Mouse (Mus musculus) heart, embryonic 15.5 days (tissue): Measurements from ENCODE around the gene Mvp. TPM values are rescaled to one million over a fixed set of nuclear protein-coding genes. Genes with fewer than 3 reads are reported as not detected.

Experiments
- ATAC-seq: fragments of 200-750 bp; cut with Nextera tagmentation; replicated peaks from 2 replicates; pipeline ENCODE4 v1.8.0; 2017; ENCODE audit warnings: low read depth, moderate TSS enrichment; ENCODE audit not compliant: insufficient number of reproducible peaks, insufficient read depth, low FRiP score
- H3K27ac ChIP-seq: fragments of 300-500 bp; sonication (generic); 2 replicates; pipeline ENCODE4 v1.5.1; 2015; ENCODE audit warnings: mild to moderate bottlenecking, inconsistent platforms
- H3K27me3 ChIP-seq: fragments of 300-500 bp; sonication (generic); 2 replicates; pipeline ENCODE4 v1.6.1; 2015; ENCODE audit warnings: inconsistent platforms
- H3K36me3 ChIP-seq: fragments of 300-500 bp; sonication (generic); 2 replicates; pipeline ENCODE4 v1.6.1; 2015; ENCODE audit warnings: mild to moderate bottlenecking, inconsistent platforms
- H3K4me1 ChIP-seq: fragments of 300-500 bp; sonication (generic); replicated peaks from 2 replicates; pipeline ENCODE4 v1.6.1; 2015; ENCODE audit warnings: inconsistent platforms
- H3K4me2 ChIP-seq: fragments of 300-500 bp; sonication (generic); 2 replicates; pipeline ENCODE4 v1.6.1; 2015; ENCODE audit warnings: inconsistent platforms, mild to moderate bottlenecking, moderate library complexity
- H3K4me3 ChIP-seq: fragments of 300-500 bp; sonication (generic); 2 replicates; pipeline ENCODE4 v1.5.1; 2015; ENCODE audit warnings: mild to moderate bottlenecking, inconsistent platforms
- H3K9ac ChIP-seq: fragments of 300-500 bp; sonication (generic); 2 replicates; pipeline ENCODE4 v1.6.1; 2015; ENCODE audit warnings: mild to moderate bottlenecking, inconsistent platforms
- H3K9me3 ChIP-seq: fragments of 300-500 bp; sonication (generic); replicated peaks from 2 replicates; pipeline ENCODE4 v1.6.1; 2016; ENCODE audit warnings: inconsistent platforms
- WGBS: fragments of 180-500 bp; shearing (Covaris S2); methylation state at CpG from one replicate; pipeline ENCODE4 v1.1.7; 2015; ENCODE audit warnings: mixed read lengths; 5-methylcytosine and 5-hydroxymethylcytosine counted together
- polyA plus RNA-seq: library from polyadenylated mRNA; unstranded; fragments of >200 nt; fragmentation: Nextera tagmentation; extraction: Ambion mirVana; gene quantifications from 2 replicates; pipeline ENCODE4 v1.2.1, GENCODE M21; 2015

Gene Mvp
- 14.5 and 18.1 TPM in 2 replicates for polyA plus RNA-seq

GRCm38 (mm10) chr7:127014320-127014719, at the start of gene Mvp:
Gene Mvp, minus strand, starts transcription at chr7:127014621.
- peak within 1 kb of the TSS; percentile 77 for H3K4me3 ChIP-seq
- H3K36me3 ChIP-seq = peaks cover 11% of the 10 kb centered on the region; the same call in 1 of the 2 replicates
- H3K4me1 ChIP-seq = peaks cover 40% of the 10 kb centered on the region
- 18% methylated on average over 11 of the region's 11 CpGs for WGBS
- peak within 1 kb of the TSS; percentile 88 for H3K4me2 ChIP-seq
- H3K9me3 ChIP-seq = no peaks in the 10 kb centered on the region
- peak within 1 kb of the TSS; percentile 56 for H3K9ac ChIP-seq
- peak within 1 kb of the TSS; percentile 60 for H3K27ac ChIP-seq
- H3K27me3 ChIP-seq = no peaks in the 10 kb centered on the region
- no peak for ATAC-seq

GRCm38 (mm10) chr7:127055026-127055585, 40.7 kb upstream of the Mvp start:
- Histone ChIP-seq H3K4me3 (no peak overlapping the region), H3K9ac (no peak overlapping the region), H3K9me3 (no peaks in the 10 kb centered on the region), H3K27me3 (0 out of 2 replicates have a peak, but pooled peaks cover 8% of the 10 kb centered on the region), H3K27ac (no peak overlapping the region), H3K4me2 (no peak overlapping the region), H3K36me3 (no peaks in the 10 kb centered on the region), H3K4me1 (no peaks in the 10 kb centered on the region)
- ATAC-seq = no peak
- WGBS = 71% methylated on average over 5 of the region's 5 CpGs

GRCm38 (mm10) chr7:127041851-127042672, 27.6 kb upstream of the Mvp start, which contains the start of gene Kif22:
Gene Kif22, minus strand, starts transcription at chr7:127042471.
- Histone ChIP-seq H3K4me3 (peak within 1 kb of the TSS; percentile 91), H3K9me3 (no peaks in the 10 kb centered on the region), H3K27ac (peak within 1 kb of the TSS; percentile 79), H3K4me1 (peaks cover 21% of the 10 kb centered on the region), H3K9ac (peak within 1 kb of the TSS; percentile 82), H3K27me3 (no peaks in the 10 kb centered on the region), H3K4me2 (peak within 1 kb of the TSS; percentile 85), H3K36me3 (peaks cover 11% of the 10 kb centered on the region)
- ATAC-seq = peak; percentile 80
- WGBS = under 1% methylated on average over 53 of the region's 53 CpGs

GRCm38 (mm10) chr7:127031244-127031643, 16.8 kb upstream of the Mvp start:
- H3K9me3 ChIP-seq = no peaks in the 10 kb centered on the region
- no peaks in the 10 kb centered on the region for H3K27me3 ChIP-seq
- peaks cover 9% of the 10 kb centered on the region for H3K4me1 ChIP-seq
- H3K4me3 ChIP-seq = no peak overlapping the region
- no peak overlapping the region for H3K9ac ChIP-seq
- no peak for ATAC-seq
- WGBS = 67% methylated on average over 1 of the region's 1 CpGs
- no peak overlapping the region for H3K4me2 ChIP-seq
- no peak overlapping the region for H3K27ac ChIP-seq
- peaks cover 64% of the 10 kb centered on the region for H3K36me3 ChIP-seq

- Histone ChIP-seq H3K4me1 (peaks cover 9% of the 10 kb centered on the region), H3K36me3 (peaks cover 58% of the 10 kb centered on the region), H3K9ac (no peak overlapping the region), H3K27me3 (no peaks in the 10 kb centered on the region), H3K4me3 (no peak overlapping the region), H3K27ac (no peak overlapping the region), H3K4me2 (no peak overlapping the region), H3K9me3 (no peaks in the 10 kb centered on the region)
- 94% methylated on average over 1 of the region's 1 CpGs for WGBS
- ATAC-seq = no peak
Measured at GRCm38 (mm10) chr7:127030172-127030571, 15.8 kb upstream of the Mvp start.

- Histone ChIP-seq H3K9ac (peak overlapping the region; percentile 53), H3K4me2 (peak overlapping the region; percentile 94), H3K27ac (peak overlapping the region; percentile 99), H3K36me3 (peaks cover 47% of the 10 kb centered on the region), H3K4me3 (peak overlapping the region; percentile 93), H3K27me3 (no peaks in the 10 kb centered on the region), H3K4me1 (peaks cover 31% of the 10 kb centered on the region), H3K9me3 (no peaks in the 10 kb centered on the region)
- no peak for ATAC-seq
- 64% methylated on average over 8 of the region's 8 CpGs for WGBS
Measured at GRCm38 (mm10) chr7:127027885-127028284, 13.5 kb upstream of the Mvp start.

- ATAC-seq = peak; percentile 91
- Histone ChIP-seq H3K9ac (peak within 1 kb of the TSS; percentile 99), H3K4me1 (peaks cover 38% of the 10 kb centered on the region), H3K9me3 (no peaks in the 10 kb centered on the region), H3K27ac (peak within 1 kb of the TSS; percentile 99), H3K27me3 (no peaks in the 10 kb centered on the region), H3K4me3 (peak within 1 kb of the TSS; percentile 93), H3K36me3 (peaks cover 47% of the 10 kb centered on the region), H3K4me2 (peak within 1 kb of the TSS; percentile 94)
- WGBS = 1% methylated on average over 31 of the region's 63 CpGs
Measured at GRCm38 (mm10) chr7:127026984-127027726, 12.7 kb upstream of the Mvp start, which contains the start of gene Maz. Gene Maz, minus strand, starts transcription at chr7:127027037.

GRCm38 (mm10) chr7:127026616-127026983, 12.2 kb upstream of the Mvp start:
- ATAC-seq = peak; percentile 5
- peaks cover 43% of the 10 kb centered on the region for H3K36me3 ChIP-seq
- peak overlapping the region; percentile 99 for H3K27ac ChIP-seq
- H3K27me3 ChIP-seq = no peaks in the 10 kb centered on the region
- H3K4me3 ChIP-seq = peak overlapping the region; percentile 93
- no peaks in the 10 kb centered on the region for H3K9me3 ChIP-seq
- H3K4me2 ChIP-seq = peak overlapping the region; percentile 94
- peak overlapping the region; percentile 99 for H3K9ac ChIP-seq
- H3K4me1 ChIP-seq = peaks cover 43% of the 10 kb centered on the region
- WGBS = 2% methylated on average over 10 of the region's 48 CpGs

GRCm38 (mm10) chr7:127026161-127026600, 11.8 kb upstream of the Mvp start:
- Histone ChIP-seq H3K27ac (peak overlapping the region; percentile 99), H3K4me2 (peak overlapping the region; percentile 94), H3K9ac (peak overlapping the region; percentile 99), H3K4me3 (peak overlapping the region; percentile 93), H3K36me3 (peaks cover 38% of the 10 kb centered on the region), H3K4me1 (peaks cover 47% of the 10 kb centered on the region), H3K9me3 (no peaks in the 10 kb centered on the region), H3K27me3 (no peaks in the 10 kb centered on the region)
- peak; percentile 14 for ATAC-seq
- under 1% methylated on average over 39 of the region's 48 CpGs for WGBS

GRCm38 (mm10) chr7:127025556-127026160, 11.2 kb upstream of the Mvp start:
- under 1% methylated on average over 44 of the region's 65 CpGs for WGBS
- Histone ChIP-seq H3K9ac (peak overlapping the region; percentile 99), H3K27ac (peak overlapping the region; percentile 99), H3K27me3 (no peaks in the 10 kb centered on the region), H3K4me3 (peak overlapping the region; percentile 93), H3K4me1 (peaks cover 53% of the 10 kb centered on the region), H3K4me2 (peak overlapping the region; percentile 94), H3K36me3 (peaks cover 35% of the 10 kb centered on the region), H3K9me3 (no peaks in the 10 kb centered on the region)
- ATAC-seq = no peak
